Mouse (Mus musculus): ENCODE measurements around the gene Zmat5. TPM values are rescaled to one million over a fixed set of nuclear protein-coding genes. Genes with fewer than 3 reads are reported as not detected.

The Zmat5 gene
- polyA plus RNA-seq, 1 experiment from 2014 or later: 12.8 TPM

- H3K27ac ChIP-seq: no peak overlapping the region
- H3K36me3 ChIP-seq (ENCODE audit: inconsistent target): no peaks in the 10 kb centered on the region
- 56% methylated on average over 6 of the region's 6 CpGs for whole genome bisulfite sequencing (ENCODE audit: missing documents)
- no peaks in the 10 kb centered on the region for H3K79me2 ChIP-seq (ENCODE audit: inconsistent target)
- H3K4me3 ChIP-seq (ENCODE audit: inconsistent target): no peak overlapping the region
These were observed 57.5 kb downstream of the Zmat5 start for GRCm38 (mm10) chr11:4761991-4762390.

- WGBS (ENCODE audit: missing documents): 33% methylated on average over 2 of the region's 2 CpGs
These were observed 58.0 kb downstream of the Zmat5 start for GRCm38 (mm10) chr11:4762511-4762910.

GRCm38 (mm10) chr11:4763631-4764030 lies 59.2 kb downstream of the Zmat5 start:
- Histone ChIP-seq H3K4me3 (ENCODE audit: inconsistent target) (no peak overlapping the region), H3K36me3 (ENCODE audit: inconsistent target) (0 out of 2 replicates have a peak, but pooled peaks cover 6% of the 10 kb centered on the region), H3K79me2 (ENCODE audit: inconsistent target) (no peaks in the 10 kb centered on the region), H3K27ac (no peak overlapping the region)
- 53% methylated on average over 5 of the region's 5 CpGs for WGBS (ENCODE audit: missing documents)

More at GRCm38 (mm10) chr11:4762511-4762910, 58.0 kb downstream of the Zmat5 start:
- Histone ChIP-seq H3K4me3 (ENCODE audit: inconsistent target) (no peak overlapping the region), H3K36me3 (ENCODE audit: inconsistent target) (no peaks in the 10 kb centered on the region), H3K79me2 (ENCODE audit: inconsistent target) (no peaks in the 10 kb centered on the region), H3K27ac (no peak overlapping the region)

- Histone ChIP-seq H3K36me3 (ENCODE audit: inconsistent target) (0 out of 2 replicates have a peak, but pooled peaks cover 14% of the 10 kb centered on the region), H3K27ac (no peak overlapping the region)
- 90% methylated on average over 5 of the region's 5 CpGs for WGBS (ENCODE audit: missing documents)
These were observed 60.0 kb downstream of the Zmat5 start for GRCm38 (mm10) chr11:4764476-4764875.

GRCm38 (mm10) chr11:4768399-4768798 lies 63.9 kb downstream of the Zmat5 start:
- Histone ChIP-seq H3K36me3 (ENCODE audit: inconsistent target) (0 out of 2 replicates have a peak, but pooled peaks cover 22% of the 10 kb centered on the region), H3K27ac (no peak overlapping the region), H3K79me2 (ENCODE audit: inconsistent target) (no peaks in the 10 kb centered on the region), H3K4me3 (ENCODE audit: inconsistent target) (no peak overlapping the region)
- 100% methylated on average over 4 of the region's 4 CpGs for WGBS (ENCODE audit: missing documents)

More at GRCm38 (mm10) chr11:4764476-4764875, 60.0 kb downstream of the Zmat5 start:
- Histone ChIP-seq H3K4me3 (ENCODE audit: inconsistent target) (no peak overlapping the region), H3K79me2 (ENCODE audit: inconsistent target) (no peaks in the 10 kb centered on the region)

- Histone ChIP-seq H3K27ac (no peak overlapping the region), H3K36me3 (ENCODE audit: inconsistent target) (0 out of 2 replicates have a peak, but pooled peaks cover 22% of the 10 kb centered on the region), H3K79me2 (ENCODE audit: inconsistent target) (no peaks in the 10 kb centered on the region), H3K4me3 (ENCODE audit: inconsistent target) (no peak overlapping the region)
- whole genome bisulfite sequencing (ENCODE audit: missing documents): 91% methylated on average over 7 of the region's 7 CpGs
These were observed 64.8 kb downstream of the Zmat5 start for GRCm38 (mm10) chr11:4769293-4769692.

GRCm38 (mm10) chr11:4769881-4770280 lies 65.4 kb downstream of the Zmat5 start:
- WGBS (ENCODE audit: missing documents): 100% methylated on average over 6 of the region's 6 CpGs
- peaks cover 22% of the 10 kb centered on the region; the same call in 1 of the 2 replicates for H3K36me3 ChIP-seq (ENCODE audit: inconsistent target)
- no peak overlapping the region for H3K4me3 ChIP-seq (ENCODE audit: inconsistent target)
- H3K79me2 ChIP-seq (ENCODE audit: inconsistent target): no peaks in the 10 kb centered on the region
- no peak overlapping the region for H3K27ac ChIP-seq

- H3K36me3 ChIP-seq (ENCODE audit: inconsistent target): peaks cover 26% of the 10 kb centered on the region; the same call in 1 of the 2 replicates
- no peak overlapping the region for H3K4me3 ChIP-seq (ENCODE audit: inconsistent target)
- 91% methylated on average over 7 of the region's 7 CpGs for WGBS (ENCODE audit: missing documents)
- no peaks in the 10 kb centered on the region for H3K79me2 ChIP-seq (ENCODE audit: inconsistent target)
- H3K27ac ChIP-seq: no peak overlapping the region
These were observed 67.3 kb downstream of the Zmat5 start for GRCm38 (mm10) chr11:4771756-4772155.

GRCm38 (mm10) chr11:4772925-4773324 lies 68.4 kb downstream of the Zmat5 start:
- H3K27ac ChIP-seq: no peak overlapping the region
- H3K79me2 ChIP-seq (ENCODE audit: inconsistent target): no peaks in the 10 kb centered on the region
- WGBS (ENCODE audit: missing documents): 35% methylated on average over 3 of the region's 3 CpGs
- H3K36me3 ChIP-seq (ENCODE audit: inconsistent target): peaks cover 35% of the 10 kb centered on the region; the same call in 1 of the 2 replicates
- no peak overlapping the region for H3K4me3 ChIP-seq (ENCODE audit: inconsistent target)

- peaks cover 41% of the 10 kb centered on the region for H3K36me3 ChIP-seq (ENCODE audit: inconsistent target)
- H3K79me2 ChIP-seq (ENCODE audit: inconsistent target): no peaks in the 10 kb centered on the region
- no peak overlapping the region for H3K27ac ChIP-seq
- no peak overlapping the region for H3K4me3 ChIP-seq (ENCODE audit: inconsistent target)
- WGBS (ENCODE audit: missing documents): 98% methylated on average over 3 of the region's 3 CpGs
These were observed 76.4 kb downstream of the Zmat5 start for GRCm38 (mm10) chr11:4780927-4781326.

- 47% methylated on average over 3 of the region's 3 CpGs for WGBS (ENCODE audit: missing documents)
- H3K79me2 ChIP-seq (ENCODE audit: inconsistent target): no peaks in the 10 kb centered on the region
- H3K36me3 ChIP-seq (ENCODE audit: inconsistent target): peaks cover 49% of the 10 kb centered on the region
- no peak overlapping the region for H3K27ac ChIP-seq
- H3K4me3 ChIP-seq (ENCODE audit: inconsistent target): no peak overlapping the region
These were observed 78.6 kb downstream of the Zmat5 start for GRCm38 (mm10) chr11:4783116-4783515.

- Histone ChIP-seq H3K27ac (no peak overlapping the region), H3K4me3 (ENCODE audit: inconsistent target) (no peak overlapping the region), H3K79me2 (ENCODE audit: inconsistent target) (no peaks in the 10 kb centered on the region), H3K36me3 (ENCODE audit: inconsistent target) (peaks cover 47% of the 10 kb centered on the region)
- WGBS (ENCODE audit: missing documents): 44% methylated on average over 5 of the region's 5 CpGs
These were observed 80.2 kb downstream of the Zmat5 start for GRCm38 (mm10) chr11:4784629-4785142.

Other genes with a start within 250 kb of the Zmat5 start
- 29.0 to 45.2 TPM (median 31.3 TPM) in 3 replicates for gene Mtmr3, start 109.8 kb upstream of the Zmat5 start, polyA plus RNA-seq (2018)
- gene Gm11032, start 84.6 kb upstream of the Zmat5 start, polyA plus RNA-seq (2018): not detected in 3 replicates
- gene Ascc2, start 66.9 kb upstream of the Zmat5 start, polyA plus RNA-seq (2018): 29.1 to 42.2 TPM (median 35.1 TPM) in 3 replicates
- gene Uqcr10, start 336 bp upstream of the Zmat5 start, polyA plus RNA-seq (2018): 160 to 375 TPM (median 326 TPM) in 3 replicates
- 0.04 TPM in 1 of 3 replicates, not detected in the others for gene Cabp7, start 42.1 kb downstream of the Zmat5 start, polyA plus RNA-seq (2018)
- gene Nf2, start 144.9 kb downstream of the Zmat5 start, polyA plus RNA-seq (2018): 42.7 to 60.3 TPM (median 44.6 TPM) in 3 replicates
- gene Nipsnap1, start 169.3 kb downstream of the Zmat5 start, polyA plus RNA-seq (2018): 1.7 to 4.1 TPM (median 2.3 TPM) in 3 replicates
- gene Thoc5, start 190.6 kb downstream of the Zmat5 start, polyA plus RNA-seq (2018): 27.0 to 37.9 TPM (median 33.4 TPM) in 3 replicates
- 0.11 to 0.14 TPM in 2 of 3 replicates, not detected in the other for gene Nefh, start 243.4 kb downstream of the Zmat5 start, polyA plus RNA-seq (2018)